Mouse (Mus musculus) heart, postnatal 14 days (tissue): ENCODE measurements around the gene Olr1. TPM values are rescaled to one million over a fixed set of nuclear protein-coding genes. Genes with fewer than 3 reads are reported as not detected.

ENCODE experiments used
- total RNA-seq, 2 experiments: library from RNA; stranded (reverse); gene quantifications; 2 replicates each; pipeline ENCODE4 v1.2.3; 2021

The Olr1 gene
- total RNA-seq, 2 experiments from 2014 or later: 0.12 TPM; not detected in 1

Other genes starting within 250 kb of the Olr1 start
- gene Cd69, start 231.7 kb downstream of the Olr1 start, total RNA-seq: 1 to 10 TPM in 1 of 2 experiments, under 1 TPM in 1; 0.22 to 1.4 TPM
- not detected for gene 4922502D21Rik, start 175.4 kb downstream of the Olr1 start, total RNA-seq
- gene Clec12a, start 164.5 kb downstream of the Olr1 start, total RNA-seq: under 1 TPM; 0.73 to 0.74 TPM
- under 1 TPM; 0.17 to 0.22 TPM for gene Clec12b, start 121.3 kb downstream of the Olr1 start, total RNA-seq
- gene Clec1b, start 109.9 kb downstream of the Olr1 start, total RNA-seq: under 1 TPM; 0.33 to 1.00 TPM
- gene Clec9a, start 98.3 kb downstream of the Olr1 start, total RNA-seq: under 1 TPM in 1 of 2 experiments, not detected in 1; 0.20 TPM
- gene Clec1a, start 55.2 kb downstream of the Olr1 start, total RNA-seq: 10 to 100 TPM; 15.3 to 15.9 TPM
- not detected for gene Tmem52b, start 5.4 kb upstream of the Olr1 start, total RNA-seq
- 10 to 100 TPM; 79.8 to 85.9 TPM for gene Gabarapl1, start 26.0 kb upstream of the Olr1 start, total RNA-seq
- not detected for gene Klre1, start 70.7 kb upstream of the Olr1 start, total RNA-seq
- gene Klrd1, start 84.6 kb upstream of the Olr1 start, total RNA-seq: not detected
- not detected for gene Klrk1, start 116.7 kb upstream of the Olr1 start, total RNA-seq
- gene Klrc3, start 136.2 kb upstream of the Olr1 start, total RNA-seq: not detected
- not detected for gene Klrc2, start 153.5 kb upstream of the Olr1 start, total RNA-seq
- not detected for gene Klrc1, start 171.8 kb upstream of the Olr1 start, total RNA-seq
- gene Klri1, start 210.0 kb upstream of the Olr1 start, total RNA-seq: not detected
- not detected for gene Klri2, start 233.3 kb upstream of the Olr1 start, total RNA-seq